Mouse (Mus musculus): ENCODE data around the gene Adam12.

DNA sequence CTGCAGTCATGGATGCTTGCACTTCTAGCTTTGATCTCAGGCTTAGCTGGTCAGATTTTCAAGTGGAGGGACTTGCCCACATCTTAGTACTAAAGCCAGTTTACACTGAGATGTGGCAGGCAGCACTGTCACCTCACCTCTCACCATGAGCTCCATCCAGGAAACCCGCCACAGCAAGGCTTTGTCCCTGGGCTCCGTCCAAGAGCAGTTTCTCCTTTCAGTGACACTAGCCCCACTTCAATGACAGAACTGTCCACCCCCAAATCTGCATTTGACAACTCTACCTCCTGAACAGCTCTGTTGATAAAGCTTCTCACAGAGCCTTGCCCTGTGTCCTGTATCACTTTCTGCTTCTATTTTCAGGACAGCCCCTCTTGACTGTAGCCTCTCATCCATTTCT is 383.8 kb downstream of the Adam12 start:
- TF ChIP-seq ZC3H11A (IDR thresholded peaks at IDR 0.05; ENCODE audit: borderline replicate concordance, low read depth, low read length) (no peak), MAFK (IDR thresholded peaks at IDR 0.05; ENCODE audit: insufficient read depth, low read depth, low read length) (no peak)

All from ES-E14 (cell line).